Mouse (Mus musculus) heart, postnatal 14 days (tissue): ENCODE data around the gene Kif14. TPM values are rescaled to one million over a fixed set of nuclear protein-coding genes. Genes with fewer than 3 reads are reported as not detected.
"Not testable (repeated sequence)": the region's sequence is repeated elsewhere in the genome, so short reads cannot be mapped to it uniquely, and the experiment has no call there.

Source experiments
- DNase-seq, 2 experiments: peaks; one replicate each; pipeline ENCODE4 v3.0.0; 2021 to 2022
- intact Hi-C: fragments of 180-260 bp; cut with DNase I; formaldehyde crosslinking; loops from one replicate; pipeline ENCODE4 v1.15.1; 2025
- total RNA-seq, 2 experiments: library from RNA; stranded (reverse); gene quantifications; 2 replicates each; pipeline ENCODE4 v1.2.3; 2021

Gene Kif14
- total RNA-seq, 2 experiments from 2014 or later: 0.81 to 1.2 TPM

- DNase-seq: no peak
- intact Hi-C loops: no loop called here
These were observed 3.3 kb downstream of the Kif14 start for GRCm38 (mm10) chr1:136469408-136469807.

GRCm38 (mm10) chr1:136470471-136470870, 4.3 kb downstream of the Kif14 start:
- DNase-seq: no peak
- intact Hi-C loops: no loop called here

- no peak for DNase-seq
- intact Hi-C loops: no loop called here
These were observed 25.5 kb downstream of the Kif14 start for GRCm38 (mm10) chr1:136491681-136492080.

DNA sequence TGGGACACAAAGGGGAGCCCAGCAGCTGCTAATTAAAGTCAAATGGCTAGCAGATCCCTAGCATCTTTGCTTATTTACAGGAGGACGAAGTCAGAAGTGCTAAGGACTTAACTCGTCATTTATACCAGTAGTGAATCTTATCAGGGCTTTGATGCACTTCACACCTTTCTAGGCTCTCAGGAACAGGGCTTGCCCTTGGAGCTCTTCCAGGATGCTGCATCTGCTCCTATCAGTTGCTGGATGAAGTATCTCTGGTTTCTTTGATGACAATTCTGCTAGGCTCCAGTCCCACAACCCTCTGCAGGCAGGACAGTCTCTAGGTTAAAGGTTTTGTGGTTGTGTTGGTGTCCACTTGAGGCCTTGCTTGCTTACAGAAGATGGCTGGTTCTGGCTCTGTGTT, 26.1 kb downstream of the Kif14 start:
- DNase-seq: no peak
- intact Hi-C loops: no loop called here

DNA sequence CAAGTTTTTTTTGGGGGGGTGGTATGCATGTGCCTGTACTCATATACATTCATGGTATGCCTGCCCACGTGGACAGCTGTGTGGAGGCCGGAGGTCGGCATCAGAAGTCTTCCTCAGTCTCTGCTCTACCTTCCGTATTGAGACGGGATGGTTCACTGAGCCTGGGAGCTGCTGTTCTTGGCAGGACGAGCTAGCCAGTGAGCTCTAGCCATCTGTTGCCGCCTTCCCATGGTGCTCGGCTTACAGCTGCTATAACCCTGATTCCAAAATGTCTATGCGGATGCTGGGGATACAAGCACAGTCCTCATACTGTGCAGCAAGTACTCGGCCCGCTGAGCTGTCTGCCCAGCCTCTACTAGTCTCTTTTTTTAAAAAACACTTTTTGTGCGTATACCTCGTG, 33.2 kb downstream of the Kif14 start:
- intact Hi-C loops: no loop called here
- no peak for DNase-seq

GRCm38 (mm10) chr1:136502936-136503335, 36.8 kb downstream of the Kif14 start:
- no peak for DNase-seq
- intact Hi-C loops: no loop called here

DNA sequence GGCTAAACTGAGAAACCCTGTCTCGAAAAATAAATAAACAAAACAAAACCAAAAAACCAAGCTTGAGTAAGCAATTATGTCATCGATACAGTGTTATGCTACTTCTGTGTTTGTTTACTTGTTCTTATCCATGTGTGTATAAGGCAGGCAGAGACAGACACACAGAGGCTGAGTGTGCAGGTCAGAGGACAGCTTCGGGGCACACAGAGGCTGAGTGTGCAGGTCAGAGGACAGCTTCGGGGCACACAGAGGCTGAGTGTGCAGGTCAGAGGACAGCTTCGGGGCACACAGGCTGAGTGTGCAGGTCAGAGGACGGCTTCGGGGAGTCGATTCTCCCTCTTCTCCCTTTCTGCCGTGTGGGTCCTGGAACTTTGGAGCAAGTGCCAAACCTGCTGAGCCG, 40.1 kb downstream of the Kif14 start:
- intact Hi-C loops, DNase-seq: not testable (repeated sequence)

DNA sequence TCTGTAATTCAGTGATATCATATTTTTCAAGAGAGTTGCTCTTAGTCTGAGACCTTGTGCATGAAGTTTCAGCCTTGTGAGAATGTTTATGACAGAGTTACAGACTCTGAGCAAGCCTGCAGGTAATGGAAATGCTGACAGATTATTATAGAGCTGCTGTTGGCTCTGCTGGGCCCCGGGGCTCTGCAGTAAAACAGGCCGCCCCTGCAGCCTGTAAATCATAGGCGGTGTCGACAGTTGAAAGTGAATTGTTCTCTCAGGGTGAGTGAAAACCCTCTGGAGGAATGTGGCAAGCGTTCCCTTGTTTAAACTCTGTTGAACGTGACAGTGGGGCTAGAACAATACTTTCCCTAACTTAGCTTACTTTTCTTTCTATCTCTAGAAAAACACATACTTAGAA, 46.2 kb downstream of the Kif14 start:
- intact Hi-C loops: no loop called here
- DNase-seq: no peak

DNA sequence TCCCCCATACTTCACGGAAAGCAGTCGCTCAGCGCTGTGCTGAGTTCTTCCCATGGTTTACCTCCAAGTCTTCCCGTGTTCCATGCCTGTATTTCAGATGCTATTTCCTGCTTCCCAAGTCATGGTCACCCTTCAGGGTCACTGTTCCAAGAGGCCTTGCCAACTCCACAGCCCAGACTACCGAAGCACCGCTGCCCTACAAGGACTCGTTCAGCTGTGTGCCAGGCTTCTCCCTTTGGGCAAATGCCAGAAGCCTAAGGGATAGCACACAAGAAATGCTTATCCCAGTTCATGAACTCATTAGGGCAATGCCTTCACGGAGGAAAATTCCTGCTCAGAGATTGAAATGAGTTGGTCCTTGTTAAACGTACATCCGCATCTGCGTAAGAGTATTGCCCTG, 47.0 kb downstream of the Kif14 start:
- peak; percentile 8 to 47 for DNase-seq
- intact Hi-C loops: no loop called here

DNA sequence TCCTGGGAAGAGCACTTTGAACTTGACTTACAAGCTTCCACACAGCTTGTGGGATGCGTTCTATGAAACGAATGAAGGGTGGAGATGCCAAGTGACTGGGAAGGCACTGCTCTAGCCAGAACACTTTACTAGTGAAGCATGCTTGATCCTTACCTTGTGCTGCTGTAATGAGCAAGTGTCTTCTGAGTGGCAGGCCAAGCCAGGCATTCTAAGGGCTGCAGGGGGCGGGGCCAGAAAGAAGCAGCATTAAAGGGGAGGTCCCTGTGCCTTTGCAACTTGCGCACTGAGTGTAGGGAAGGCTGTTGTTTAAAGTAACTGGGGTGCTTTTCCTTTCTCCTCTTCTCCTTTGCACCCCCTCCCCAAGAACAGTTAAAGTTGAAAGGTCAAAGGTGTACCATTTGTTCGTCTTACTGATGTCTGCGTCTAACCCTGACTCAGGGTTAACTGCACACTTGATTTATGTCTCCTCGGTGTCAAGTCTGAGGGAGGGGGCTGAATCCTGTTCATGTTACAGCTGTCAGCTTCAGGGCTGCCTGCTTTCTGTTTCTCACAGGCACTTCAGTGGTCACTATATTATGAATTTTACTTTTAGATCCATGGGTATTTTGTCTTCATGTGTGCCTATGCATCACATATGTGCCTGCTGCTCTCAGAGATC, 52.7 kb downstream of the Kif14 start:
- DNase-seq: no peak
- intact Hi-C loops: no loop called here

DNA sequence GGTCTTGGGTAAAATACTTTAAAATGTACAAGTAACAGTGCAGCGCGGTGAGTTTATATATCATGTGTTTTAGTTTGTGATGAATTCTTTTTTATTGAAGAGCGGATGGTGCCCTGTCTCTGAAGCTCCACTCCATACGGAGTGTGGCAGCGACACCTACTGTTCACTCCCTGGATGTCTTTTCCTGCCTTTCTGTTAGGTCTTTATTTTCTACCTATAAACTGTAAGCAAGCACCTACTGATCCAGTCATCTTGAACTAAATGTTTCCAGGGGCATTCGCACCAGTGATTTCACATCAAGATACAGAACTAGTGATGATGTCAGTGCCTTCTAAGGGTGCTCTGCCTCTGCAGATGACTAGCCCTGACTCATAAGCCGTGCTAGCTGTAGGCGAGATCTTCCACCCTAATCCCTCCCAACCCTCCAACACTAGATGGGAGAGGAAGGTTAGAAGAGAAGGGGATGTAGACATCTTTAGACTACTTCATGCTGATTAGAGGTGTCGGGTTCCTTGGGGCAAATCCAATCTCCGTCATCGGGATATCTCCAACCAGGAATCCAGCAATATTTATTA, 55.3 kb downstream of the Kif14 start:
- DNase-seq: peak; percentile 49 to 59
- intact Hi-C loops: loop anchor here (5.0 kb wide), 1 partner anchor 349 kb away; no protein-coding TSS in a partner anchor

DNA sequence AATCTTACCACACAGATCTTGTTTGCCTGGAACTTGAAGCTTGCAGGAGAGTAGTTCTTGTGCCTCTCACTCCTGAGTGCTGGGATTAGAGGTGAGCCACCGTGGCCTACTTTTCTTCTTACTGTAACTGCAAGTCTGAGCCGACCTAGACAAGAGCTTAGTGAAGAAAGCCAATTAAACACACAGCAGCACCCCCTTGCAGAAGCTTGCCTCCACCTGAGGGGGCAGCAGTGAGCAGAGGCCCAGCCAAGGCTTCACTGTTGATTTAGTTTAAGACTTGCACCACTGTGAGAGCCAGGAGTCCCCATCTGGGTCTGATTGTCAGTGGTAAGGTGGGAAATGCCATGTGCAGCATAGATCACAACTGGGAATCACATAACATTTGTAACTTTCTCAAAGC, 58.8 kb downstream of the Kif14 start:
- intact Hi-C loops: loop anchor here (5.0 kb wide), 1 partner anchor 353 kb away; no protein-coding TSS in a partner anchor

DNA sequence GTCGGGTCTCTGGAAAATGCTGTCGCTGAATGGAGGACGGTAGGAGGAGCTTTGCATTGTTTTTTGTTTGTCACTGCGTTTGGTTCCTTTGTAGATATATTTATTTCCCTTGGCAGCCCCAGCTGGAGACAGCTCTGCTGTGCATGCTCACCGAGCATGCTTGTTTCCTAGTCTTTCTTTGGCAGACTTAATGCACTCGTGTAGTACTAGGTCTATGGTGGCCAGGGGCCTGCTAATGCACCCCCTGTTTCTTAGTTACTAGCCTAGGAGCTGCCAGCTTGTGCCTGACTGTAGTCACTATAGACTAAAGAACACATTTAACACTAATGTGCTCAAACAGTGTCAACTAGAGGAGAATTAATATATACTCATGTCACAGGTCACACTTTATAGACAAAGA, 59.7 kb downstream of the Kif14 start:
- no peak for DNase-seq
- intact Hi-C loops: no loop called here

More for the DNA sequence above, 58.8 kb downstream of the Kif14 start:
- DNase-seq: peak; percentile 69 to 77

DNA sequence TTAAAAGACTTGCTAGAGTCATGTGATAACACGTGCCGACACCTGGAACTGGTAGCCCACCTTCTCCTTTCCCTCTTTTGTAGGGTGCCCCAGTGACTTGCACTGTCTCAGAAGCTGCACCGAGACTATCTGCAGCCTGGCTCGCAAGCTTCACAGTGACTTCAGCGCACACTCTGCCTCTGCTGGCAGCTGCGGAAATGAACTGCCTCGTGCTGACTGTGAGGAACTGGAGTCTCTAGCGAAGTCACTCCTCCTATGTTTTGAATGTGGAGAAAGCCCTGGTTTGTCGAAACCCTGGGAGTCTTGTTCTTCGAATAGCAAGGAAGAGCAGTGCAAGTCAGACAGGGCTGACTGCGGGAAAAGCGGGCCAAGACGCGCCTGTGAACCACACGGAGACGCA, 61.0 kb downstream of the Kif14 start:
- intact Hi-C loops: no loop called here
- no peak for DNase-seq

DNA sequence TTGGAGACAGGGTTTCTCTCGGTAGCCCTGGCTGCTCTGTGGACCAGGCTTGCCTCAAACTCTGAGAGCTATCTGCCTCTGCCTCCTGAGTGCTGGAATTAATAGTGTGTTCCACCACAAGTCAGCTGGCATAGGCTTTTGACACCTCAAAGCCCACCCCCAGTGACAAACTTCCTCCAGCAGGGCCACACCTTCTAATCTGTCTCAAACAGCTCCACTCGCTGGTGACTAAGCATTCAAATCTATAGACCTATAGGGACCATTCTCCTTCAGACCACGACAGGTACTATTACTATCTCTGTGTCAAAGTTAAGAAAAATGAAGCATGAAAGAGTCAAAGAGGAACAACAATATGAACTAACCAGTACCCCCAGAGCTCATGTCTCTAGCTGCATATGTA, 66.4 kb downstream of the Kif14 start:
- intact Hi-C loops: no loop called here
- no peak for DNase-seq

DNA sequence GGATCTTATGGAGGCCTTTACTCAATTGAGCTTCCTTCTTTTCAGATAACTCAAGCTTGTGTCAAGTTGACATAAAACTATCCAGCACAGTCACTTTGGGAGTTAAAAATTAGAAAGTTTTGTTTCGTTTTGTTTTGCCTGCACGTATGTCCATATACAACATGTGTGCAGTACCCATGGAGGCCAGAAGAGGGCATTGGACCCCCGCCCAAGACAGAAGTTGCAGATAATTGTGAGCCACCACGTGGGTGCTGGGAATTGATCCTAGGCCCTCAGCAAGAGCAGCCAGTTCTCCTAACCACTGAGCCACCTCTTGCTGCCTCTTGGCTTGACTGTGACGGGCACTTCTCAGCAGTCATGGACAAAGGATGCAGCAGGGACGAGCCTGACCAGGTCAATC, 70.8 kb downstream of the Kif14 start:
- intact Hi-C loops: no loop called here
- DNase-seq: no peak

- DNase-seq: no peak
- intact Hi-C loops: no loop called here
These were observed 72.1 kb downstream of the Kif14 start for GRCm38 (mm10) chr1:136538247-136538646.

DNA sequence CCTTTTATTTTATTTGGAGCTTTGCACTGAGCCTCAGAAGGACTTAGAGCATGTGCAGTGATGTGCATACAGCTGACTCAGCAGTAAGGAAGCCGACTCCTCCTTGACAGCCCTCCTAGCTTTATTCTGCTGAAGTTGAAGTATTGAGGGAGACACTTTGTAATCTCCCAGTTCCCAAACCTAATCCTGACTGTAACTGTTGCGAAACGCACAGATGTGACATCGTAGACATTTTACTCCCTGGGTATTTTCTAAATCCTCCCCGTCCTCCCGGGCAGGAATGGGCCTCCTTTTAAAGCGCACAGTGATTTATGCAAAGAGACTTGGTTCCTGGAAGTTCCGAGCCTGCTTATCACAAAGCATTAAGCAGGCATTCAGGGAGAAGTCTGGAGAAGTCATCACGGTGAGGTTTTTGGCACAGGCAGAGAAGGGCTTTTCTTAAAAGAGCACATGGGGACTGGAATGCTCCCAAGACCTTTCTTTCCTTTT, 74.3 kb downstream of the Kif14 start:
- intact Hi-C loops: no loop called here
- peak; percentile 25 to 36 for DNase-seq

DNA sequence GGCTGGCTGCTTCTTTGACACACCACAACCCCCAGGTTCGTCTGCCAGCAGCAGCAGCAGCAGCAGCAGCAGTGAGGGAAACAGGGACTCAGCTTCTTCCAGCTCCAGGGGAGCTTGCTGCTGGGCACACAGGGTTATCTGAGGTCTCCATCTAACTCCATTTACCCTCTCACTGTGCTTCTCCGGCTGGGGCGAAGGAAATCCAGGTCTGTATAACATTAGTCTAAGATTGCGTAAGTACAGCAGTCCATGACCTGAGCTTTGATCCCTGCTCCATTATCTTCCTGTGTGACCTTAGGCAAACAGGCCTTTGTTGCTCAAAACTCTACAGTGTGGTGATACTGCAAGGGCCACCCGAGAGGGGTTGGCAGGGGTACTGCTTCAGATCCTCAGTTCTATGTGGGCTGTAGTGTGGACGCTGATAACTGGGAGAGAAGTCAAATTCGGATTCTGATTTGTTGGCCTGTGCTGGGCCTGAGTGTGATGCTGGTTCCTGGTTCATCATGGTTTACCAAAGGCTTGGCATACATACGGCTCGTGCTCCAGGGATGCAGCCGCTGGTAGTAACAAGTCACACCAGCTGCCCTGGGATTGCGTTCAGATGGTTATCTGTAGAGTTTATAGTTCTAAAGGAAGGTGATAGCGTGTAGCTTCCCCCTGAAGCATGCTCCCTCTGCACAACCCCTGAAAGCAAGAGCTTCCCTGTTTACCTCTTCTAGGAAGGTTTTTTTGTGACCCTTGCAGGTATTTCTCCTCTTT, 75.7 kb downstream of the Kif14 start:
- intact Hi-C loops: no loop called here
- DNase-seq: no peak

- intact Hi-C loops: no loop called here
- no peak for DNase-seq
These were observed 77.8 kb downstream of the Kif14 start for GRCm38 (mm10) chr1:136543920-136544319.

DNA sequence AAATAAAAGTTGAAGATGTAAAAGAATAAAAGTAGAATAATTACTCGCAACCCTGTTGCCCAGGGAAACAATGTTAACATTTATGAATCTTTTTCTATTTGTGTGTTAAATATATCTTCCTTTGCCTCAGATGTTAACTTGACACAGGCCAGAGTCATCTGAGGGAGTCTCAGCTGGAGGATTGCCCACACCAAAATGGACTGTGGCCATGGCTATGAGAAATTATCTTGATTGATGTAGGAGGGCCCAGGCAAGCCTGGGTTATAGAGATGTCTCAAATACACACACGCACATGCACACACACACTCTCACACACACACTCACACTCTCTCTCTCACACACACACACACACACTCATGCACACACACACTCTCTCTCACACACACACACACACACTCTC, 80.9 kb downstream of the Kif14 start:
- DNase-seq: no peak
- intact Hi-C loops: no loop called here

DNA sequence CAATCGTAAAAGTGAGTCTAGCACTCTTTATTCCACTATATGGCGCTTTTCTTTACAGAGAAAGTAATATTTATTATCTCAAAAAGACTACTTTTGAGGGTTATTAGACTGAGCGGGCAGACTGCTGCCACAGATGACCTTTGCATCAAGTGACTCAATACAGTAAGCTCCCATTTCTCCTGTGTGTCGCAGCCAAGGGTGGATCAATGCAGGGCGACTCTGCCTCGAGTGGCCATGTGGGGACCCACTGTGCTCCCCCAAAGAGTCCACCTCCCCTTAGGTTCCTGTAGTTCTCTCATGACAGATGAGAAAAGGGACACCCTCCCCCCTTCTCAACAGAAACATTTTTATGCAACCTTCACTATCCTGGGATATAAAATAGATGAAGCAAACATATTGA, 84.1 kb downstream of the Kif14 start:
- intact Hi-C loops: loop anchor here (2.0 to 10.0 kb wide), 4 partner anchors 199 to 1495 kb away; no protein-coding TSS in a partner anchor
- DNase-seq: no peak
